Mouse (Mus musculus): Measurements from ENCODE around the gene Nek6.

The Nek6 gene

GRCm38 (mm10) chr2:38509004-38509719, 2.3 kb upstream of the Nek6 start:
- no peak for DNase-seq (ENCODE audit: low spot score in 2 of 2)

- no peak for DNase-seq (ENCODE audit: low spot score in 2 of 2)
These were observed 1.3 kb upstream of the Nek6 start for GRCm38 (mm10) chr2:38510120-38510519.

- peak; percentile 65 to 68 for DNase-seq (ENCODE audit: low spot score in 2 of 2)
These were observed 1.1 kb downstream of the Nek6 start for GRCm38 (mm10) chr2:38512308-38513182.

GRCm38 (mm10) chr2:38513183-38513529, 1.7 kb downstream of the Nek6 start:
- DNase-seq (ENCODE audit: low spot score in 2 of 2) = no peak

GRCm38 (mm10) chr2:38514411-38514810, 3.0 kb downstream of the Nek6 start:
- DNase-seq (ENCODE audit: low spot score in 2 of 2) = no peak

- DNase-seq (ENCODE audit: low spot score in 2 of 2) = no peak
These were observed 4.0 kb downstream of the Nek6 start for GRCm38 (mm10) chr2:38515446-38515845.

GRCm38 (mm10) chr2:38516471-38516870, 5.0 kb downstream of the Nek6 start:
- DNase-seq (ENCODE audit: low spot score in 2 of 2) = no peak

GRCm38 (mm10) chr2:38517045-38517444, 5.6 kb downstream of the Nek6 start:
- DNase-seq (ENCODE audit: low spot score in 2 of 2) = no peak

GRCm38 (mm10) chr2:38518719-38519118, 7.3 kb downstream of the Nek6 start:
- no peak for DNase-seq (ENCODE audit: low spot score in 2 of 2)

- DNase-seq (ENCODE audit: low spot score in 2 of 2) = no peak
These were observed 8.5 kb downstream of the Nek6 start for GRCm38 (mm10) chr2:38519934-38520333.

- no peak for DNase-seq (ENCODE audit: low spot score in 2 of 2)
These were observed 10.2 kb downstream of the Nek6 start for GRCm38 (mm10) chr2:38521618-38522017.

GRCm38 (mm10) chr2:38522354-38522753, 10.9 kb downstream of the Nek6 start:
- DNase-seq (ENCODE audit: low spot score in 2 of 2) = no peak

GRCm38 (mm10) chr2:38523781-38524445, 12.5 kb downstream of the Nek6 start:
- DNase-seq (ENCODE audit: low spot score in 2 of 2) = no peak

- DNase-seq (ENCODE audit: low spot score in 2 of 2) = no peak
These were observed 13.6 kb downstream of the Nek6 start for GRCm38 (mm10) chr2:38525034-38525433.

- DNase-seq (ENCODE audit: low spot score in 2 of 2) = no peak
These were observed 18.2 kb downstream of the Nek6 start for GRCm38 (mm10) chr2:38529582-38530152.

- peak; percentile 65 to 72 for DNase-seq (ENCODE audit: low spot score in 2 of 2)
These were observed 19.5 kb downstream of the Nek6 start for GRCm38 (mm10) chr2:38530955-38531381.

GRCm38 (mm10) chr2:38533322-38533721, 21.9 kb downstream of the Nek6 start:
- peak; percentile 86 to 90 for DNase-seq (ENCODE audit: low spot score in 2 of 2)

- DNase-seq (ENCODE audit: low spot score in 2 of 2) = no peak
These were observed 22.3 kb downstream of the Nek6 start for GRCm38 (mm10) chr2:38533767-38534166.

- no peak for DNase-seq (ENCODE audit: low spot score in 2 of 2)
These were observed 22.9 kb downstream of the Nek6 start for GRCm38 (mm10) chr2:38534241-38534940.

GRCm38 (mm10) chr2:38535051-38535450, 23.6 kb downstream of the Nek6 start:
- peak in 1 of 2 experiments; percentile 52 for DNase-seq (ENCODE audit: low spot score in 2 of 2)

- peak in 1 of 2 experiments; percentile 61 for DNase-seq (ENCODE audit: low spot score in 2 of 2)
These were observed 24.2 kb downstream of the Nek6 start for GRCm38 (mm10) chr2:38535521-38536220.
